Mouse (Mus musculus) embryonic facial prominence, embryonic 11.5 days (tissue): ENCODE results near the gene Ddx20. TPM values are rescaled to one million over a fixed set of nuclear protein-coding genes. Genes with fewer than 3 reads are reported as not detected.
"Not testable (repeated sequence)": the region's sequence is repeated elsewhere in the genome, so short reads cannot be mapped to it uniquely, and the experiment has no call there.

Experiments
- ATAC-seq: fragments of 200-750 bp; cut with Nextera tagmentation; replicated peaks from 2 replicates; pipeline ENCODE4 v1.8.0; 2017; ENCODE audit warnings: low read depth; ENCODE audit not compliant: insufficient number of reproducible peaks, low FRiP score, low TSS enrichment
- DNase-seq: peaks from one replicate; pipeline ENCODE4 v3.0.0-alpha.2; 2015; ENCODE audit warnings: low spot score
- H3K27ac ChIP-seq: fragments of 300-500 bp; sonication (generic); replicated peaks from 2 replicates; pipeline ENCODE4 v1.5.1; 2014; ENCODE audit warnings: mild to moderate bottlenecking, low read depth, low read length, control low read depth
- H3K27me3 ChIP-seq: fragments of 300-500 bp; sonication (generic); 2 replicates; pipeline ENCODE4 v1.6.1; 2014; ENCODE audit warnings: mild to moderate bottlenecking, low read length, moderate library complexity, mixed read lengths; ENCODE audit not compliant: control insufficient read depth, insufficient read depth
- H3K36me3 ChIP-seq: fragments of 300-500 bp; sonication (generic); replicated peaks from 2 replicates; pipeline ENCODE4 v1.6.1; 2014; ENCODE audit warnings: low read depth, mild to moderate bottlenecking, low read length, moderate library complexity, mixed read lengths; ENCODE audit not compliant: control insufficient read depth, insufficient read depth
- H3K4me1 ChIP-seq: fragments of 300-500 bp; sonication (generic); 2 replicates; pipeline ENCODE4 v1.6.1; 2014; ENCODE audit warnings: low read length, mixed read lengths; ENCODE audit not compliant: control insufficient read depth, insufficient read depth
- H3K4me2 ChIP-seq: fragments of 300-500 bp; sonication (generic); 2 replicates; pipeline ENCODE4 v1.6.1; 2014; ENCODE audit warnings: low read depth, mild to moderate bottlenecking, control low read depth, low read length, moderate library complexity
- H3K4me3 ChIP-seq: fragments of 300-500 bp; sonication (generic); 2 replicates; pipeline ENCODE4 v1.5.1; 2014; ENCODE audit warnings: low read depth, low read length, control low read depth
- H3K9ac ChIP-seq: fragments of 300-500 bp; sonication (generic); replicated peaks from 2 replicates; pipeline ENCODE4 v1.6.1; 2014; ENCODE audit warnings: mild to moderate bottlenecking, control low read depth, low read length
- H3K9me3 ChIP-seq: fragments of 300-500 bp; sonication (generic); replicated peaks from 2 replicates; pipeline ENCODE4 v1.6.1; 2016; ENCODE audit warnings: mild to moderate bottlenecking, low read length, inconsistent platforms, mixed read lengths; ENCODE audit not compliant: control insufficient read depth
- WGBS: fragments of 180-500 bp; shearing (Covaris S2); extraction: QIAGEN DNeasy Blood & Tissue Kit; methylation state at CpG from one replicate; pipeline ENCODE4 v1.1.7; 2014; 5-methylcytosine and 5-hydroxymethylcytosine counted together
- polyA plus RNA-seq: library from polyadenylated mRNA; unstranded; fragments of >200 nt; fragmentation: Nextera tagmentation; extraction: Ambion mirVana; gene quantifications from 2 replicates; pipeline ENCODE4 v1.2.1, GENCODE M21; 2014

Gene Ddx20
- polyA plus RNA-seq, 1 experiment from 2014 or later = 56.8 TPM

- Histone ChIP-seq H3K9ac (peak within 1 kb of the TSS; percentile 64), H3K36me3 (no peaks in the 10 kb centered on the region), H3K27ac (no peak within 1 kb of the TSS), H3K4me1 (no peaks in the 10 kb centered on the region; the same call in 1 of the 2 replicates), H3K27me3 (no peaks in the 10 kb centered on the region; the same call in 1 of the 2 replicates), H3K9me3 (no peaks in the 10 kb centered on the region), H3K4me3 (peak within 1 kb of the TSS; percentile 63), H3K4me2 (peak within 1 kb of the TSS; percentile 98)
- peak; percentile 91 for DNase-seq
- 4% methylated on average over 37 of the region's 43 CpGs for WGBS
- peak; percentile 94 for ATAC-seq
Measured at GRCm38 (mm10) chr3:105704031-105705008, 16.9 kb upstream of the Ddx20 start, which contains the start of gene Inka2. Inka2 (plus strand) TSS chr3:105704599.

DNA sequence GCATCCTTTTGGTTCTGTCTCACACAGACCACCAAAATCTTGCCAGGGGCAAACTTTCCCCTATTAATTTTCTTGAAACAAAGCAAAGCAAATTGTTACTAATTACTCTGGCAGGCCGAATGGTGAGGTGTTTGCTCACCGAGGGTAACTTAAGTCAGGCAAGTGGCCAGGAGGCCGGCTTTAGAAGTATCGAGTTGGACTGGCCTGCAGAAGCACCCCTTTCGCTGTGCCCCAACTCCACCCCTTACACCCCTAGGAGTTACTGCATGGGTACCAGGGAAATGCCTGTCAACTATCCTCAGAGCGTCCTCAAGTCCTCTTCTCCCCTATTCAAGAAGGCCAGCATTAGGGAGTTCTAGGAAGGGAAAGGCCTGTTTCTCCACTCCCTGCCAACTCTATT lies 16.2 kb upstream of the Ddx20 start:
- 44% methylated on average over 6 of the region's 6 CpGs for WGBS
- ATAC-seq = no peak
- no peaks in the 10 kb centered on the region; the same call in 1 of the 2 replicates for H3K4me1 ChIP-seq
- H3K9ac ChIP-seq = no peak overlapping the region
- H3K27ac ChIP-seq = no peak overlapping the region
- H3K4me3 ChIP-seq = no peak overlapping the region
- DNase-seq = no peak
- no peaks in the 10 kb centered on the region; the same call in 1 of the 2 replicates for H3K27me3 ChIP-seq
- no peaks in the 10 kb centered on the region for H3K36me3 ChIP-seq
- H3K9me3 ChIP-seq = no peaks in the 10 kb centered on the region
- H3K4me2 ChIP-seq = no peak overlapping the region

- no peaks in the 10 kb centered on the region; the same call in 1 of the 2 replicates for H3K27me3 ChIP-seq
Measured at GRCm38 (mm10) chr3:105701399-105701798, 14.0 kb upstream of the Ddx20 start.

GRCm38 (mm10) chr3:105700786-105701185 lies 13.4 kb upstream of the Ddx20 start:
- H3K4me1 ChIP-seq, H3K9me3 ChIP-seq, DNase-seq, H3K4me2 ChIP-seq, H3K9ac ChIP-seq, H3K27ac ChIP-seq, H3K4me3 ChIP-seq, H3K27me3 ChIP-seq, ATAC-seq, H3K36me3 ChIP-seq: not testable (repeated sequence)
- 38% methylated on average over 1 of the region's 1 CpGs for WGBS

More at GRCm38 (mm10) chr3:105701399-105701798, 14.0 kb upstream of the Ddx20 start:
- Histone ChIP-seq H3K4me1 (no peaks in the 10 kb centered on the region; the same call in 1 of the 2 replicates), H3K4me3 (no peak overlapping the region), H3K27ac (no peak overlapping the region), H3K36me3 (no peaks in the 10 kb centered on the region), H3K9ac (no peak overlapping the region), H3K4me2 (no peak overlapping the region), H3K9me3 (no peaks in the 10 kb centered on the region)
- no peak for ATAC-seq
- DNase-seq = no peak
- 56% methylated on average over 5 of the region's 5 CpGs for WGBS

GRCm38 (mm10) chr3:105699241-105699933 lies 12.0 kb upstream of the Ddx20 start:
- no peak for DNase-seq
- H3K27me3 ChIP-seq = no peaks in the 10 kb centered on the region
- no peak overlapping the region for H3K9ac ChIP-seq
- no peak overlapping the region for H3K4me2 ChIP-seq
- no peaks in the 10 kb centered on the region for H3K36me3 ChIP-seq
- no peak overlapping the region for H3K27ac ChIP-seq
- WGBS = 45% methylated on average over 3 of the region's 3 CpGs
- H3K4me3 ChIP-seq = no peak overlapping the region
- no peak for ATAC-seq
- H3K9me3 ChIP-seq = no peaks in the 10 kb centered on the region
- peaks cover 3% of the 10 kb centered on the region for H3K4me1 ChIP-seq

DNA sequence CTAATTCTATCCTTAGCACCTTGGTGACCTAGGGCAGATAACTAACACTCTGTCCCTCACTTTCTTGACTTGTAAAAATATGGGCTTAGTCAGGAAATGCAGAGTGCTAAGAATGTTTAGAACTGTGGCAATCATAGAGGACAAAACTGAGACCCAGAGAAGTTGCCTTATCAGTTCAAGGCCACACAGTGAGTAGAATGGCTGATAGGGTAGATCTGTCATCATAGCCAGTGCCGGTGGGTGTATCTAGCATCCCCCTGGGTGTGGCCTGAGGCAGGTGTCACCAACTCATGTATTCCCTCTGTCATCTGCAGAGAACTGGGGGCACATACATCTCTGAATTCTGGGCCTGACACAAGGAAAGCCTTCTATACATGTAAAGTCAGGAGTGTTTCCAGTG lies 10.9 kb upstream of the Ddx20 start:
- H3K4me2 ChIP-seq = no peak overlapping the region
- no peak for DNase-seq
- H3K4me1 ChIP-seq = peaks cover 3% of the 10 kb centered on the region
- H3K9ac ChIP-seq = no peak overlapping the region
- no peaks in the 10 kb centered on the region for H3K9me3 ChIP-seq
- no peak overlapping the region for H3K4me3 ChIP-seq
- no peaks in the 10 kb centered on the region for H3K36me3 ChIP-seq
- no peak for ATAC-seq
- no peaks in the 10 kb centered on the region for H3K27me3 ChIP-seq
- 85% methylated on average over 1 of the region's 1 CpGs for WGBS
- no peak overlapping the region for H3K27ac ChIP-seq

- Histone ChIP-seq H3K36me3 (no peaks in the 10 kb centered on the region), H3K4me3 (no peak overlapping the region), H3K27ac (no peak overlapping the region), H3K4me2 (no peak overlapping the region), H3K4me1 (peaks cover 3% of the 10 kb centered on the region), H3K9ac (no peak overlapping the region), H3K9me3 (no peaks in the 10 kb centered on the region), H3K27me3 (no peaks in the 10 kb centered on the region)
- no peak for DNase-seq
- 70% methylated on average over 5 of the region's 5 CpGs for WGBS
- no peak for ATAC-seq
Measured at GRCm38 (mm10) chr3:105697148-105697441, 9.7 kb upstream of the Ddx20 start.
